ENCODE assay signal across 8 mouse cellular contexts in genomic region chr16:17721822-17722460, GRCm38 (mm10). TPM values are rescaled to one million over a fixed set of nuclear protein-coding genes. Genes with fewer than 3 reads are reported as not detected.
DNase-seq lines count a peak whose midpoint lies in the region; ATAC-seq and TF ChIP-seq lines count a peak whose summit lies in the region.

No protein-coding gene starts in this region.

- H3K9me3 ChIP-seq in lung, embryonic 14.5 days (ENCODE audit: low read depth, low read length): no peaks in the 10 kb centered on the region
- H3K9me3 ChIP-seq in hindbrain, embryonic 10.5 days: no peaks in the 10 kb centered on the region
- no peaks in the 10 kb centered on the region for H3K9me3 ChIP-seq in midbrain, embryonic 12.5 days

- under 1% methylated on average over 10 of the region's 10 CpGs for WGBS in cerebellum, adult 2 months
- 4% methylated on average over 10 of the region's 10 CpGs for WGBS in lung, embryonic 14.5 days
- WGBS in hindbrain, embryonic 10.5 days: 11% methylated on average over 10 of the region's 10 CpGs
- whole genome bisulfite sequencing in midbrain, embryonic 12.5 days: 8% methylated on average over 10 of the region's 10 CpGs

- no peak for TF ChIP-seq POLR2A in cerebellum, adult 2 months (IDR thresholded peaks at IDR 0.05; ENCODE audit: borderline replicate concordance, insufficient read depth, low read length)

- peak overlapping the region; percentile 99 for H3K4me3 ChIP-seq in cerebellum, adult 2 months (replicated peaks; ENCODE audit: insufficient read depth, low read depth, low read length)
- H3K4me3 ChIP-seq in lung, embryonic 14.5 days (ENCODE audit: low read depth, low read length): peak overlapping the region; percentile 93
- H3K4me3 ChIP-seq in hindbrain, embryonic 10.5 days: peak overlapping the region; percentile 97
- peak overlapping the region; percentile 87 for H3K4me3 ChIP-seq in midbrain, embryonic 12.5 days

- peak overlapping the region; percentile 84 for H3K9ac ChIP-seq in lung, embryonic 14.5 days
- H3K9ac ChIP-seq in midbrain, embryonic 12.5 days (replicated peaks): peak overlapping the region; percentile 87

- peaks cover 6% of the 10 kb centered on the region for H3K4me1 ChIP-seq in cerebellum, adult 2 months (ENCODE audit: control insufficient read depth, insufficient read depth, low read length)
- H3K4me1 ChIP-seq in lung, embryonic 14.5 days (ENCODE audit: insufficient read depth): peaks cover 4% of the 10 kb centered on the region
- H3K4me1 ChIP-seq in hindbrain, embryonic 10.5 days (replicated peaks): peaks cover 17% of the 10 kb centered on the region
- peaks cover 16% of the 10 kb centered on the region for H3K4me1 ChIP-seq in midbrain, embryonic 12.5 days

- H3K27ac ChIP-seq in cerebellum, adult 2 months (ENCODE audit: insufficient read depth, low read length): 0 out of 2 replicates have a peak overlapping the region, but pooled peaks have one; percentile 19
- peak overlapping the region; percentile 82 for H3K27ac ChIP-seq in lung, embryonic 14.5 days (ENCODE audit: low read depth)
- H3K27ac ChIP-seq in hindbrain, embryonic 10.5 days: peak overlapping the region; percentile 88
- peak overlapping the region; percentile 82 for H3K27ac ChIP-seq in midbrain, embryonic 12.5 days (replicated peaks)

- peak; percentile 17 to 18 for DNase-seq in cerebellum, adult 2 months
- no peak for DNase-seq in cerebellum, adult 8-10 months
- no peak for DNase-seq in lung, embryonic 14.5 days
- DNase-seq in lung, postnatal 10 days: no peak
- no peak for DNase-seq in hindbrain, embryonic 10.5 days (ENCODE audit: low spot score)
- no peak for DNase-seq in natural killer cell, adult 2 months (ENCODE audit: low spot score in 2 of 2)
- DNase-seq in urinary bladder, adult 2 months (ENCODE audit: low spot score): no peak

- ATAC-seq in lung, embryonic 14.5 days (ENCODE audit: insufficient read depth): 0 out of 2 replicates have a peak, but pooled peaks have one; percentile 6
- 0 out of 2 replicates have a peak, but pooled peaks have one; percentile 3 for ATAC-seq in midbrain, embryonic 12.5 days (ENCODE audit: low FRiP score, low read depth)

- peaks cover 5% of the 10 kb centered on the region; the same call in 1 of the 2 replicates for H3K36me3 ChIP-seq in lung, embryonic 14.5 days (ENCODE audit: insufficient read depth)
- peaks cover 7% of the 10 kb centered on the region; the same call in 1 of the 2 replicates for H3K36me3 ChIP-seq in hindbrain, embryonic 10.5 days
- no peaks in the 10 kb centered on the region for H3K36me3 ChIP-seq in midbrain, embryonic 12.5 days

- peak overlapping the region; percentile 94 for H3K4me2 ChIP-seq in lung, embryonic 14.5 days
- peak overlapping the region; percentile 95 for H3K4me2 ChIP-seq in midbrain, embryonic 12.5 days (replicated peaks)

- H3K27me3 ChIP-seq in cerebellum, adult 2 months (ENCODE audit: control insufficient read depth, insufficient read depth, low read length): no peaks in the 10 kb centered on the region
- no peaks in the 10 kb centered on the region for H3K27me3 ChIP-seq in lung, embryonic 14.5 days (ENCODE audit: insufficient read depth, low read length)
- H3K27me3 ChIP-seq in hindbrain, embryonic 10.5 days (ENCODE audit: insufficient read depth, poor library complexity, severe bottlenecking): no peaks in the 10 kb centered on the region
- H3K27me3 ChIP-seq in midbrain, embryonic 12.5 days: no peaks in the 10 kb centered on the region

- no peak for TF ChIP-seq CTCF in cerebellum, adult 2 months (IDR thresholded peaks at IDR 0.05; ENCODE audit: borderline replicate concordance, insufficient read depth, low read depth, low read length)
- no peak for TF ChIP-seq CTCF in lung, embryonic 14.5 days (IDR thresholded peaks at IDR 0.05; ENCODE audit: low read depth)

RNA-seq across cellular contexts. Expression of gene Med15, which starts 10.8 kb away (rescaled TPM):
- 73.1 and 78.7 TPM in 2 replicates for polyA plus RNA-seq in cerebellum, adult 2 months (2012; rRNA removed)
- polyA plus RNA-seq in lung, embryonic 14.5 days (2014; fragmentation: Nextera tagmentation; extraction: Ambion mirVana): 40.8 and 46.0 TPM in 2 replicates
- 46.8 and 54.2 TPM in 2 replicates for polyA plus RNA-seq in hindbrain, embryonic 10.5 days (2016; fragmentation: Nextera tagmentation; extraction: Ambion mirVana)
- 47.4 and 48.0 TPM in 2 replicates for polyA plus RNA-seq in midbrain, embryonic 12.5 days (2016; fragmentation: Nextera tagmentation; extraction: Ambion mirVana)
- 36.5 and 56.4 TPM in 2 replicates for polyA plus RNA-seq in urinary bladder, adult 2 months (2012; rRNA removed)

RNA-seq across cellular contexts. Expression of gene Klhl22, which starts 37.5 kb away (rescaled TPM):
- 101 and 106 TPM in 2 replicates for polyA plus RNA-seq in cerebellum, adult 2 months (2012; rRNA removed)
- polyA plus RNA-seq in lung, embryonic 14.5 days (2014; fragmentation: Nextera tagmentation; extraction: Ambion mirVana): 67.0 and 70.7 TPM in 2 replicates
- 57.5 TPM in 2 replicates for polyA plus RNA-seq in hindbrain, embryonic 10.5 days (2016; fragmentation: Nextera tagmentation; extraction: Ambion mirVana)
- polyA plus RNA-seq in midbrain, embryonic 12.5 days (2016; fragmentation: Nextera tagmentation; extraction: Ambion mirVana): 52.8 and 57.9 TPM in 2 replicates
- polyA plus RNA-seq in urinary bladder, adult 2 months (2012; rRNA removed): 38.8 and 40.9 TPM in 2 replicates

Comparison
In these comparisons a context has a peak if more than half of its experiments do, and no peak if none do; other contexts are left out.
1. DNase-seq: peak in cerebellum, adult 2 months (2 of 2); none in cerebellum, adult 8-10 months (single experiment), lung, embryonic 14.5 days (single experiment), lung, postnatal 10 days (single experiment), hindbrain, embryonic 10.5 days (single experiment), natural killer cell, adult 2 months (0 of 2) and urinary bladder, adult 2 months (single experiment).
2. H3K27ac ChIP-seq: peak in every context shown above with its lines; median percentile 88 in hindbrain, embryonic 10.5 days; 82 in lung, embryonic 14.5 days; 82 in midbrain, embryonic 12.5 days; 19 in cerebellum, adult 2 months.
3. Peak in every context shown above with its lines, with median percentiles within 50 percentile points of each other: H3K4me3 ChIP-seq.